Mouse (Mus musculus) limb, embryonic 13.5 days (tissue): ENCODE results near the gene Capg. TPM values are rescaled to one million over a fixed set of nuclear protein-coding genes. Genes with fewer than 3 reads are reported as not detected.
"Not testable (repeated sequence)": the region's sequence is repeated elsewhere in the genome, so short reads cannot be mapped to it uniquely, and the experiment has no call there.

Source experiments
- ATAC-seq: fragments of 200-750 bp; cut with Nextera tagmentation; 2 replicates; pipeline ENCODE4 v1.8.0; 2017; ENCODE audit warnings: low read depth, moderate number of reproducible peaks, moderate TSS enrichment; ENCODE audit not compliant: low FRiP score
- H3K27ac ChIP-seq: fragments of 300-500 bp; sonication (generic); 2 replicates; pipeline ENCODE4 v1.5.1; 2015; ENCODE audit warnings: inconsistent platforms, mild to moderate bottlenecking, moderate library complexity
- H3K27me3 ChIP-seq: fragments of 300-500 bp; sonication (generic); 2 replicates; pipeline ENCODE4 v1.6.1; 2015; ENCODE audit warnings: mild to moderate bottlenecking, inconsistent platforms
- H3K36me3 ChIP-seq: fragments of 300-500 bp; sonication (generic); 2 replicates; pipeline ENCODE4 v1.6.1; 2015; ENCODE audit warnings: inconsistent platforms, mild to moderate bottlenecking, moderate library complexity
- H3K4me1 ChIP-seq: fragments of 300-500 bp; sonication (generic); 2 replicates; pipeline ENCODE4 v1.6.1; 2015; ENCODE audit warnings: inconsistent platforms
- H3K4me2 ChIP-seq: fragments of 300-500 bp; sonication (generic); replicated peaks from 2 replicates; pipeline ENCODE4 v1.6.1; 2015; ENCODE audit warnings: inconsistent platforms, mild to moderate bottlenecking, moderate library complexity
- H3K4me3 ChIP-seq: fragments of 300-500 bp; sonication (generic); 2 replicates; pipeline ENCODE4 v1.5.1; 2015; ENCODE audit warnings: moderate library complexity, mild to moderate bottlenecking, inconsistent platforms
- H3K9ac ChIP-seq: fragments of 300-500 bp; sonication (generic); 2 replicates; pipeline ENCODE4 v1.6.1; 2015; ENCODE audit warnings: mild to moderate bottlenecking, inconsistent platforms
- H3K9me3 ChIP-seq: fragments of 300-500 bp; sonication (generic); 2 replicates; pipeline ENCODE4 v1.6.1; 2016; ENCODE audit warnings: inconsistent platforms
- WGBS: fragments of 180-500 bp; shearing (Covaris S2); methylation state at CpG from one replicate; pipeline ENCODE4 v1.1.7; 2015; 5-methylcytosine and 5-hydroxymethylcytosine counted together
- polyA plus RNA-seq: library from polyadenylated mRNA; unstranded; fragments of >200 nt; fragmentation: Nextera tagmentation; extraction: Ambion mirVana; gene quantifications from 2 replicates; pipeline ENCODE4 v1.2.1, GENCODE M21; 2015

Gene Capg
- polyA plus RNA-seq, 1 experiment from 2014 or later = 41.3 TPM

DNA sequence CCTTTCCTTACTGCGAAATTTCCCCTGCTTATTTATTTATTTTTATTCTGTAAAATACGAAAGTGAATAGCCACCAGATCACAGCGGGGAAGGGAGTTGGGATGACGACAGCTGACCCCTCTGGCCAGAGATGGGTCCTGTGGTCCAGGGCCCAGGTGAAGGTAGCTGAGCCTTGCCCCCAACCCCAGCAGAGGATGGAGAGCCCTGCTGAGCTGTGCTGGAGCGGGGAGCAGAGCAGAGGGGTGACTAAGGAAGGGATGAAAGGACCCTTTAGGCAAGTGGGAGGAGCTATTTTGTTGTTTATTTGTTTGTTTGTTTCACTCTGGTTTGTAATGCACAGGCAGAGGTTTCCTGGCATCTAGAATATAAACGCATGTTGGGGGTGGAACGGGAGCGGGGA is 24.9 kb upstream of the Capg start:
- H3K4me1 ChIP-seq = peaks cover 17% of the 10 kb centered on the region
- no peak for ATAC-seq
- no peaks in the 10 kb centered on the region for H3K27me3 ChIP-seq
- WGBS = 36% methylated on average over 8 of the region's 8 CpGs
- no peaks in the 10 kb centered on the region for H3K36me3 ChIP-seq
- no peak overlapping the region for H3K4me2 ChIP-seq
- no peak overlapping the region for H3K9ac ChIP-seq
- no peak overlapping the region for H3K4me3 ChIP-seq
- no peak overlapping the region for H3K27ac ChIP-seq
- H3K9me3 ChIP-seq = no peaks in the 10 kb centered on the region

DNA sequence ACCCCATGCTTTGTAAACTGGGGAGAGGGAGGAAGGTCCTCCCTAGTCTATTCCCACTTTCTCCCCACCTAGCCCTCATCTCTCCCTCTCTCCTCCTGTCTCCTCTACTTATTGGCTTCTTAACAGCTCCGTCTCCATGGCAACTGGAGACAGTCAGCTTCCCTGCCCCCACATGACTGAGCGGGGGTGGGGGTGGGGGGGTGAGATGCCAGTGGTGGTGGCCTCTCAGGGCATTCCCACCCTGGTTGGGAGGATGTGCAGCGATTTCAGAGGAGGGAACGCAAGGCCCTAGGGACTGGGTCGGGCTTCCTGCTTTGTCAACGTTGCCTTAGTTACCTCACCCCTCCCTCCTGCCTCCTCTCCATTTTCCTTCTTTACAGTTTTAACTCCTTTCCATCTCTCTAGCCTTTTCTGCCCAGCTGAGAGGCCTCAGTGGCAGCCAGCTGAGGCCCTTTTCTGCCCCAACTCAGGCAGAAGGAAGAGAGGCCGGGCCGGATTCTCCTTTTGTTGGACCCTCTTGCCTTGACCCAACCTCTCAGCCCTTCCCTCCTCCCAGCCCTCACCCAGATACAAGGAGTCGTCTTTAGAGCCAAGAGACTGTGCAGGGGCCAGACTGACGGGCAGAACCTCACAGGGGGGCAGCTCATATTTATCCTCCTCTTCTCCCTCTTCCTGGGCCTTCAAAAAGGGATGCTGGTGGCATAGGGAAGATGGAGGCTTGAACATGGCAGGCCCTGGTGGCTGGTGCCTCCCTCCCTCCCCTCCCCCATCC is 24.1 kb upstream of the Capg start:
- Histone ChIP-seq H3K4me3 (no peak overlapping the region), H3K36me3 (no peaks in the 10 kb centered on the region), H3K4me1 (peaks cover 17% of the 10 kb centered on the region), H3K4me2 (peak overlapping the region; percentile 46), H3K27ac (peak overlapping the region; percentile 33; the same call in 1 of the 2 replicates), H3K9ac (0 out of 2 replicates have a peak overlapping the region, but pooled peaks have one; percentile 4), H3K9me3 (no peaks in the 10 kb centered on the region), H3K27me3 (no peaks in the 10 kb centered on the region)
- peak; percentile 64; the same call in 1 of the 2 replicates for ATAC-seq
- 18% methylated on average over 10 of the region's 10 CpGs for WGBS

DNA sequence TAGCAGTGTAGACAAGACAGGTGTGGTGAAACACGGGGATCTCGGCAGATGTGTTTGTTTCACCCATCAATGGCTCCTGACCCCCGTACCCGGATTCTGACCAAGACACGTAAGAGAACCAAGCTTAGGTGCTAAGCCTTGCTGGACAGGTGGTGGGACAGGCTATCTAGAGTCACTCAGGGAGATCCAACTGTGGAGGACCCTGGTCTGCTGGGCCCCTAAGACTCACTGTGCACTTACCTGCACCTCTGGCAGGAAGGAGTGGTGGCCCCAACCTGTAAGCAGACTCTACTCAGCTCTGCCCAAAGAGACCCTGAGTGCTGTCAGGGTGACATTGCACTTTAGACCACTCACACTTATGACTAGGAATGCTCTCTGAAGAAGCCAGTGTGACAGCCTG is 23.3 kb upstream of the Capg start:
- Histone ChIP-seq H3K9me3 (no peaks in the 10 kb centered on the region), H3K4me2 (no peak overlapping the region), H3K9ac (no peak overlapping the region), H3K4me1 (peaks cover 17% of the 10 kb centered on the region), H3K27ac (no peak overlapping the region), H3K36me3 (no peaks in the 10 kb centered on the region), H3K4me3 (no peak overlapping the region), H3K27me3 (no peaks in the 10 kb centered on the region)
- WGBS = 89% methylated on average over 5 of the region's 5 CpGs
- ATAC-seq = no peak

DNA sequence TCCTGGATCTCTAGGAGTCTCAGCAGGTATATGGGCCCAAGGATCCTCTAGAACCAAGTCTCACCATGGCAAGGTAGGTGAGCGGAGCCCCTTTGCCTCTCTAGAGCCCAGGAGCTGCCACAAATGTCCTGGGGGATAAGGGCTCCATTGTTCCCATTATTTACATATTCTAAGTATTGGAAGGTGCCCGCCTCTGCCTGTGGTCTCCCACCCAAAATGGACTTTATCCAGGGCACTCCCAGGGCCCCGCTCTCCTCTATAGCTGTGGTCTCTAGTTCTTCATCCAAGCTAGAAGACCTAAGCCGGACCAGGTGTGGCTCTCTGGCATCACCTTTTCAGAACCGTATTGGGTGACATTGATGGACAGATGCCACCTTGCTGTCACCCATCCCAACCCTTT is 22.6 kb upstream of the Capg start, which contains the start of gene Sh2d6:
Gene Sh2d6, minus strand, starts transcription at position 101 of the 400 bp plus-strand sequence.
- Histone ChIP-seq H3K27me3 (no peaks in the 10 kb centered on the region), H3K27ac (0 out of 2 replicates have a peak within 1 kb of the TSS, but pooled peaks have one; percentile 33), H3K9ac (no peak within 1 kb of the TSS), H3K4me2 (no peak within 1 kb of the TSS), H3K4me3 (no peak within 1 kb of the TSS), H3K36me3 (no peaks in the 10 kb centered on the region), H3K9me3 (no peaks in the 10 kb centered on the region), H3K4me1 (peaks cover 17% of the 10 kb centered on the region)
- ATAC-seq = no peak
- WGBS = 91% methylated on average over 5 of the region's 5 CpGs

DNA sequence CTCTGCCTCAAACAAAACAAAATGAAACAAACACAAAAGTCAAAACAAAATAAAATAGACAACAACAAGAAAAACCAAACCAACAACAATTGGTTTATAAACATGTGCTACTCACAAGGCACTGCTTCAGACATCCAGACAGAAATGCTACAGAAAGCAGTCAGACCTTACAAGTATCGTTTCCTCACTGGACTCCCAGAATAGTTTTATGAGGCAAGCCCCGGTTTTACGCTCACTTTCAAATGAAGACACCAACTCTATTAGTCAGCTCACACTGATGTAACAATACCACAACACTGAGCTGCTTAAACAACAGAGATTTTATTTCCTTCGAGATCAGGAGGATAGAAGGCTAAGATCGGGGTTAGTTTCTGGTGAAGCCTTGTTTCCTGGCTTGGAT is 21.9 kb upstream of the Capg start:
- Histone ChIP-seq H3K4me3 (no peak overlapping the region), H3K36me3 (no peaks in the 10 kb centered on the region), H3K9ac (no peak overlapping the region), H3K4me1 (peaks cover 17% of the 10 kb centered on the region), H3K4me2 (no peak overlapping the region), H3K9me3 (no peaks in the 10 kb centered on the region), H3K27me3 (no peaks in the 10 kb centered on the region), H3K27ac (no peak overlapping the region)
- no peak for ATAC-seq
- WGBS = 52% methylated on average over 5 of the region's 5 CpGs

DNA sequence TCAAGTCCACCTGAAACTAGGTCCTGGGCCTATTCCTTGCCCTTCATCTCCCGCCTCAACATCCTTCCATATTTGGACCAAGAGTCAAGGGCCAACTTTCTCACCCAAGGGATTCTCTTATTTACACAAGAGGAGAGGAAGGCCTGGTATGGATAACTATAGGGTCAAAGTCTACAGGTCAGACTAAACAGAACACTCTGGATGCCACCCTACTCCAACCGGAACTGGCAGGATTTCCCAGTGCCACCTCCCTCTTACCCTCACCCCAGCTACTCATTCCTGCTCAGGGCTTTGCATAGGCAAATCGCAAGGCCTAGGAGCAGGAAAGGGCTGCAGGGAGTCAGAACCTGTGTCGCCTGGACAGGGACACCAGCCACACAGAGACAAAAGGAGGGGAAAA is 21.0 kb upstream of the Capg start:
- WGBS = 76% methylated on average over 4 of the region's 4 CpGs
- no peak overlapping the region for H3K27ac ChIP-seq

DNA sequence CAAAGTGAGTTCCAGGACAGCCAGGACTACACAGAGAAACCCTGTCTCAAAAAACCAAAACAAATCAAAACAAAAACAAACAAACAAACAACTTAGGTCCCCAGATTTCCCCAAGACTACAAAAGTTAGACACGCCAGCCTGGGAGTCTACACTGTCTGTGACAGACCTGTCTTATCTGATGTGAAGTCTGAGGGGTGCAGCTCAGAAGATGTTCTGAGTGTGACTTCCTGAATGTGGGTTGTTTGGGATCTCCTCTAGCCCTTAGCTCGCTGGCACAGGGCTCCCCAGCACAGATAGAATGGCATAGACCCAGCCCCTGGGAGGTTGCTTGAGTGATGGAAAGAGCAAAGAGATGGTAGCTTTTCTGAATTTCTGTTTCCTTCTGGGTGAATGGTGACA is 20.0 kb upstream of the Capg start:
- no peaks in the 10 kb centered on the region for H3K36me3 ChIP-seq
- ATAC-seq = no peak
- H3K4me3 ChIP-seq = no peak overlapping the region
- H3K9ac ChIP-seq = no peak overlapping the region
- H3K4me2 ChIP-seq = no peak overlapping the region
- H3K4me1 ChIP-seq = peaks cover 14% of the 10 kb centered on the region
- H3K9me3 ChIP-seq = no peaks in the 10 kb centered on the region
- no peaks in the 10 kb centered on the region for H3K27me3 ChIP-seq
- WGBS = 76% methylated on average over 2 of the region's 2 CpGs
- no peak overlapping the region for H3K27ac ChIP-seq

More for the DNA sequence above, 21.0 kb upstream of the Capg start:
- Histone ChIP-seq H3K27me3 (no peaks in the 10 kb centered on the region), H3K9me3 (no peaks in the 10 kb centered on the region), H3K4me2 (no peak overlapping the region), H3K4me3 (no peak overlapping the region), H3K36me3 (no peaks in the 10 kb centered on the region), H3K9ac (no peak overlapping the region), H3K4me1 (peaks cover 17% of the 10 kb centered on the region)
- no peak for ATAC-seq

DNA sequence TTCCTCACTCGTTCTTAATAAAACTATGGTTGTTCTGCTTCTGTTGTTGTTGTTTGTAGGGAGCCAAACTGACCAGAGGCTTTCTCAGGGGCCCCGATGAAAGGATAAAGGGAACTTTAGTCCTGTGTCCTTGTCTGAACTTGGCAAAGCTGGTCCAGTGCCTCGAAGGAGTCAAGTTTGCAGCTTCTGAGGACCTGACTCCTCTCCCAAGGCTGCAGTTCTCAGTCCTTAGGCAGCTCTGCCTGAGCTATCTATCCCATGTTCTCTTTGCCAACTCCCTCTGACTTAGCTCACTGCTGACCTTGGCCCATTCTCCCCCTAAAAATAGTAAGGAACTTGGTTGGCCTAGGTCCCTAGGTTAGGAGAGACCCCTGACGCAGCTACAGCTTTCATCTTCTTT is 17.1 kb upstream of the Capg start:
- H3K4me2 ChIP-seq = no peak overlapping the region
- no peak overlapping the region for H3K4me3 ChIP-seq
- no peaks in the 10 kb centered on the region for H3K4me1 ChIP-seq
- no peak for ATAC-seq
- H3K9ac ChIP-seq = no peak overlapping the region
- H3K27me3 ChIP-seq = no peaks in the 10 kb centered on the region
- no peaks in the 10 kb centered on the region for H3K9me3 ChIP-seq
- no peak overlapping the region for H3K27ac ChIP-seq
- WGBS = 84% methylated on average over 4 of the region's 4 CpGs
- no peaks in the 10 kb centered on the region for H3K36me3 ChIP-seq

DNA sequence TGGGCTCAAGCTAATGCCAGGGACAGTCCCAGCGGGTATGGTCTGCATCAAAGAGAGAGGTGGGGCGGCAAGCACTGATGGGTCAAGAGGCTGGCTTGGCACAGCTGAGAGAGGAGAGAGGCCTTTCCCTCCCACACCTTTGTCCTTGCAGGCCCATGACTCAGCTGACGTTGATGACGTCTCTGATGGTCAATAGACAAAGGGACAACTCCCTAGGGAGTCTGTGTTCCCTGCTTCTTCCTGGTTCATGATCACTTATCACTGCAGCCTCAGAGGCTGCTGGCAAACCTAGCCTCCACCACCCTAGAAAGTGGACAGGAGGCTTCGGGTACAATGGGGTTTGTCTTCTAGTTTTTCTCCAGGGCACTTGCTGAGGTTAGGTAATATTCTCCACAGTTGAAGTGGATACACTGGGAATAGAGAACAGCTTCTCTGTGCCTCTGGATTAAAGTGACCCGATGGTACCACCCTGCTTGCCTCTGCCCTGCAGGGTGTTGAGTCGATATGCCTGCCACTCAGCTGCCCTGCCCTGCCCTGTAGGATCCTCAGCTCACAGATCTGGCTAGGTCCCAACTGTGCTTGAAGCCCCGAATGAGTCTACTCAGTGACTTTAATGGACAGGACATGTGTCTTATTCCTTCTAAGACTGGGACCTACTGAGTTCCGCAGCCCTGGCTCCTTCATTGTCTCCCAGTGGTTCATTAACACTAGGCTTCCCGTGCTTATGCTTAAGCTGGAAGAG is 15.6 kb upstream of the Capg start:
- 80% methylated on average over 10 of the region's 10 CpGs for WGBS
- no peak overlapping the region for H3K27ac ChIP-seq
- H3K9me3 ChIP-seq = no peaks in the 10 kb centered on the region
- no peaks in the 10 kb centered on the region for H3K36me3 ChIP-seq
- peaks cover 13% of the 10 kb centered on the region for H3K4me1 ChIP-seq
- no peak overlapping the region for H3K4me3 ChIP-seq
- H3K27me3 ChIP-seq = no peaks in the 10 kb centered on the region
- no peak for ATAC-seq
- H3K4me2 ChIP-seq = no peak overlapping the region
- no peak overlapping the region for H3K9ac ChIP-seq

DNA sequence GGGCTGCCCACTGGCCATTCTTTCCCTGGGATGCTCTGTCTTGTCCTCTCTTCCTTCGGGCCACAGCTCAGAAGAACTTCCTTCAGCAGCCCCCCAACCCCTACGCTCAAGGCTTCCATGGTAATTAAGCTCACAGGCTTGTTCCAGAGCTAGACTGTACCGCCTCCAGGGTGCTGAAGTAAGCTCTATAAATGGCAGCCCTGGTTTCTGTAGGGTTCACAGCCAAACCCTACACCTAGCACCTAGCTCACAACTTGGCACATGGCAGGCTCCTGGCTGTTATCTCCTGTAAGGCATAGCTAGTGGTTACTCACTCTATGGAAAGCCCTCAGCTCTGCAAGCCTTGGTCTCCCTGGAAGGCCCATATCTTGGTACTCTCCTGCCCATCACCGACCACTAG is 11.6 kb upstream of the Capg start:
- Histone ChIP-seq H3K27me3 (no peaks in the 10 kb centered on the region), H3K9ac (no peak overlapping the region), H3K9me3 (no peaks in the 10 kb centered on the region), H3K4me2 (no peak overlapping the region), H3K4me3 (no peak overlapping the region), H3K27ac (peak overlapping the region; percentile 33; the same call in 1 of the 2 replicates), H3K36me3 (no peaks in the 10 kb centered on the region), H3K4me1 (peaks cover 29% of the 10 kb centered on the region)
- no peak for ATAC-seq
- WGBS = 74% methylated on average over 4 of the region's 4 CpGs

DNA sequence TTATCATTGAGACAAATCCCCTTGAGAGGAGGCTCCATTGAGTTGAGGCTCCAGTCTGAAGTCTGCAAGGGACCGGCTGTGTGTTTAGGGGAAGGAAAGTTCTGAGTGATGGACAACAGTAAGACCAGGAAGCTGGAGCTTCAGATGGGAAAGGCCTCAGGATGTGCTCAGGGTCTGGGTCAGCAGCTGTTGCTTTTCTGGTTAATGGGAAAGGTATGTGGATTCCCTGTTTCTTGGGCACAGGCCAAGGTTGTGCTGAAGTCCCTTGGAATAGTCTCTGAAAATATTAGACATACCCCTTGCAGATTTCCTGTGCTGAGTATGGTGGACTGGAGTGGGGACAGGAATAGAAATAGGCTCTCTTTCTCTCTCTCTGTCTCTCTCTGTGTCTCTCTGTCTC is 10.6 kb upstream of the Capg start:
- ATAC-seq = peak; percentile 72
- 47% methylated on average over 1 of the region's 1 CpGs for WGBS
- not testable (repeated sequence) for H3K27me3 ChIP-seq, H3K4me3 ChIP-seq, H3K27ac ChIP-seq, H3K4me2 ChIP-seq, H3K9ac ChIP-seq, H3K9me3 ChIP-seq, H3K36me3 ChIP-seq
- peaks cover 35% of the 10 kb centered on the region for H3K4me1 ChIP-seq

DNA sequence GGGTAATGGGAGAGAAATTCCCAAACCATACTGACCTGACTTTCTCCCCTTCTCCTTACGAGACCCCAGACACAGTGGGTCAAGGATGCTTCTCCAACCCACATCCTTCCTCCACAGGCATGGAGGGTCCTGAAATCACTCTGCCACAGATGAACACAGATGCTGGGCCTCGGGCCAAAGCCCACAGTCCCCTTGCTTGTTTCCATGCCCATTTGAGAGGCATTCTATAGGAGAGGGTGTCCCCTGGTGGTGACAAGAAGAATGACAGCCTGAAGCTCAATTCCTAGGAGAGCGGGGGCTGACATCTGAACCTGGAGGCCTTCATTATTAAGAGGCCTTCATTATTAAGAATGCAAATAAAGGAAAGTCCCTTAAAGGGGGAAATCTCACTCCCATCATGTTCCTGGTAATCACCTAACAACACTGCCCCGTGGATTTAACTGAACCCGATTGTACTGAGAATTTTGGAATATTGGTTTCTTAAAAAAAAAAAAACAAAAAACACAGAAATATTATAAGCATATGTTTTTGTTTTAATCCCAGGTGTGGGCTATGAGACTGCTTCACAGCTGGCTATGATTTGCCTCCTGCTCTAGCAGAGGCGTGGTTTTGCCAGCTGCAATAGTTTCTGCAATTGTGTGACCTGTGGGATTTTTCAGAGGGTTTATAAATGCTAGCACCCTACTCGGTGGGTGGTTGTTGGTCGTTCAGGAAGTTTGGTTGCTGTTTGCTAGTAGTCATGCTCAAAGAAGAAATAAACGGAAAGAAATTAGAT is 10.0 kb upstream of the Capg start:
- Histone ChIP-seq H3K9ac (no peak overlapping the region), H3K27me3 (no peaks in the 10 kb centered on the region), H3K4me2 (0 out of 2 replicates have a peak overlapping the region, but pooled peaks have one; percentile 7), H3K36me3 (no peaks in the 10 kb centered on the region), H3K4me1 (peaks cover 35% of the 10 kb centered on the region), H3K27ac (peak overlapping the region; percentile 52; the same call in 1 of the 2 replicates), H3K4me3 (no peak overlapping the region), H3K9me3 (no peaks in the 10 kb centered on the region)
- WGBS = 17% methylated on average over 9 of the region's 9 CpGs
- ATAC-seq = peak; percentile 69
